In genomic region chr2:165077055-165077454, GRCm38 (mm10) we compare ENCODE assay signal across 20 mouse cellular contexts. TPM values are rescaled to one million over a fixed set of nuclear protein-coding genes. Genes with fewer than 3 reads are reported as not detected.
DNase-seq lines count a peak whose midpoint lies in the region; ATAC-seq and TF ChIP-seq lines count a peak whose summit lies in the region.
"Had no signal": no experiment of that assay in that cellular context is flagged by ENCODE, and none has a peak within 500 bp of the region (broad histone marks: within the 10 kb centered on the region; RNA-seq: fewer than 3 reads in every experiment).

No protein-coding gene starts in this region.

- H3K9me3 ChIP-seq in forebrain, embryonic 13.5 days (replicated peaks) = no peaks in the 10 kb centered on the region
- no peaks in the 10 kb centered on the region for H3K9me3 ChIP-seq in hindbrain, embryonic 16.5 days (ENCODE audit: control insufficient read depth, low read length)
- H3K9me3 ChIP-seq in midbrain, embryonic 16.5 days (replicated peaks; ENCODE audit: control insufficient read depth, low read length, poor library complexity, severe bottlenecking) = no peaks in the 10 kb centered on the region
- H3K9me3 ChIP-seq: embryonic facial prominence, embryonic 13.5 days had no signal

- peaks cover 55% of the 10 kb centered on the region for H3K27me3 ChIP-seq in forebrain, embryonic 13.5 days
- peaks cover 25% of the 10 kb centered on the region for H3K27me3 ChIP-seq in hindbrain, embryonic 16.5 days (replicated peaks; ENCODE audit: control insufficient read depth, insufficient read depth, low read length)
- H3K27me3 ChIP-seq in midbrain, embryonic 16.5 days (ENCODE audit: control insufficient read depth, insufficient read depth, low read depth, low read length) = peaks cover 3% of the 10 kb centered on the region

- WGBS in forebrain, embryonic 13.5 days = 2% methylated on average over 9 of the region's 9 CpGs
- 7% methylated on average over 9 of the region's 9 CpGs for WGBS in hindbrain, embryonic 16.5 days
- 6% methylated on average over 9 of the region's 9 CpGs for WGBS in midbrain, embryonic 16.5 days

- peak; percentile 76 for ATAC-seq in forebrain, embryonic 13.5 days
- peak; percentile 67 for ATAC-seq in hindbrain, embryonic 16.5 days
- ATAC-seq in midbrain, embryonic 16.5 days = no peak; the same call in 1 of the 2 replicates
- ATAC-seq: liver, postnatal 0 days had no signal

- no peaks in the 10 kb centered on the region for H3K36me3 ChIP-seq in forebrain, embryonic 13.5 days (ENCODE audit: poor library complexity, severe bottlenecking)
- H3K36me3 ChIP-seq in hindbrain, embryonic 16.5 days (ENCODE audit: control insufficient read depth, insufficient read depth, low read length) = no peaks in the 10 kb centered on the region
- H3K36me3 ChIP-seq in midbrain, embryonic 16.5 days (ENCODE audit: control insufficient read depth, insufficient read depth, low read length) = no peaks in the 10 kb centered on the region
- H3K36me3 ChIP-seq: embryonic facial prominence, embryonic 13.5 days had no signal

- no peak for TF ChIP-seq CTCF in brain, embryonic 14.5 days (IDR thresholded peaks at IDR 0.05; ENCODE audit: borderline replicate concordance, extremely low read depth, insufficient read depth, insufficient read length)

- peak overlapping the region; percentile 41 for H3K4me2 ChIP-seq in forebrain, embryonic 13.5 days
- 0 out of 2 replicates have a peak overlapping the region, but pooled peaks have one; percentile 2 for H3K4me2 ChIP-seq in hindbrain, embryonic 16.5 days (ENCODE audit: low read length)
- no peak overlapping the region for H3K4me2 ChIP-seq in midbrain, embryonic 16.5 days (ENCODE audit: low read length)
- H3K4me2 ChIP-seq: embryonic facial prominence, embryonic 13.5 days had no signal

- H3K27ac ChIP-seq in forebrain, embryonic 13.5 days = peak overlapping the region; percentile 63
- H3K27ac ChIP-seq in hindbrain, embryonic 16.5 days (ENCODE audit: low read depth, low read length) = no peak overlapping the region
- H3K27ac ChIP-seq in midbrain, embryonic 16.5 days (ENCODE audit: low read length) = no peak overlapping the region; the same call in 1 of the 2 replicates
- H3K27ac ChIP-seq: embryonic facial prominence, embryonic 13.5 days had no signal

- no peak overlapping the region for H3K4me3 ChIP-seq in forebrain, embryonic 13.5 days
- no peak overlapping the region for H3K4me3 ChIP-seq in hindbrain, embryonic 16.5 days (ENCODE audit: low read length)
- no peak overlapping the region for H3K4me3 ChIP-seq in midbrain, embryonic 16.5 days (ENCODE audit: low read depth, low read length)
- H3K4me3 ChIP-seq: embryonic facial prominence, embryonic 13.5 days had no signal

- TF ChIP-seq POLR2A in brain, embryonic 14.5 days (IDR thresholded peaks at IDR 0.05; ENCODE audit: borderline replicate concordance, extremely low read depth, insufficient read depth, insufficient read length, poor library complexity, severe bottlenecking) = no peak

- peaks cover 72% of the 10 kb centered on the region for H3K4me1 ChIP-seq in forebrain, embryonic 13.5 days
- peaks cover 38% of the 10 kb centered on the region for H3K4me1 ChIP-seq in hindbrain, embryonic 16.5 days (ENCODE audit: control insufficient read depth, insufficient read depth, low read depth, low read length)
- H3K4me1 ChIP-seq in midbrain, embryonic 16.5 days (ENCODE audit: control insufficient read depth, insufficient read depth, low read length) = peaks cover 28% of the 10 kb centered on the region
- H3K4me1 ChIP-seq: embryonic facial prominence, embryonic 13.5 days had no signal

- H3K9ac ChIP-seq in forebrain, embryonic 13.5 days = peak overlapping the region; percentile 23; the same call in 1 of the 2 replicates
- 0 out of 2 replicates have a peak overlapping the region, but pooled peaks have one; percentile 8 for H3K9ac ChIP-seq in hindbrain, embryonic 16.5 days (ENCODE audit: low read depth, low read length)
- H3K9ac ChIP-seq in midbrain, embryonic 16.5 days (ENCODE audit: low read depth, low read length) = 0 out of 2 replicates have a peak overlapping the region, but pooled peaks have one; percentile 23
- H3K9ac ChIP-seq: embryonic facial prominence, embryonic 13.5 days; liver, postnatal 0 days had no signal

- DNase-seq in brain, embryonic 14.5 days (ENCODE audit: low read depth) = peak; percentile 95
- no peak for DNase-seq in frontal cortex, postnatal 36 days (ENCODE audit: low spot score in 2 of 2)
- DNase-seq in frontal cortex, postnatal 14 days (ENCODE audit: low spot score in 2 of 2) = no peak
- no peak for DNase-seq in gastrocnemius, postnatal 4 days (ENCODE audit: low spot score in 2 of 2)
- DNase-seq in adipocyte (ENCODE audit: low spot score) = no peak
- DNase-seq: adrenal gland, postnatal 14 days; cerebellum, adult 18-20 months; heart, adult 11 months; heart, postnatal 10 days; kidney, adult 8-10 months; liver, postnatal 0 days; thymus, adult 18-20 months had no signal

RNA-seq across cellular contexts. Expression of gene 1700025C18Rik, which starts 13.5 kb away (rescaled TPM):
- polyA plus RNA-seq in brain, embryonic 14.5 days (2012; rRNA removed) = not detected in 2 replicates
- polyA plus RNA-seq in forebrain, embryonic 13.5 days (2015; fragmentation: Nextera tagmentation; extraction: Ambion mirVana) = not detected in 2 replicates
- not detected in 2 replicates for polyA plus RNA-seq in hindbrain, embryonic 16.5 days (2015; fragmentation: Nextera tagmentation; extraction: Ambion mirVana)
- not detected in 2 replicates for polyA plus RNA-seq in midbrain, embryonic 16.5 days (2015; fragmentation: Nextera tagmentation; extraction: Ambion mirVana)
- total RNA-seq in gastrocnemius, postnatal 4 days (2021) = not detected
- total RNA-seq: adrenal gland, postnatal 14 days; heart, postnatal 10 days; layer of hippocampus, adult 8-10 months; left cerebral cortex, postnatal 36 days; megakaryocyte progenitor cell, adult 5-6 weeks had no signal
- polyA plus RNA-seq: embryonic facial prominence, embryonic 13.5 days; frontal cortex, adult 2 months; liver, postnatal 0 days had no signal

RNA-seq across cellular contexts. Expression of gene Cd40, which starts 21.6 kb away (rescaled TPM):
- 8.4 and 8.7 TPM in 2 replicates for polyA plus RNA-seq in brain, embryonic 14.5 days (2012; rRNA removed)
- polyA plus RNA-seq in forebrain, embryonic 13.5 days (2015; fragmentation: Nextera tagmentation; extraction: Ambion mirVana) = 5.4 and 6.6 TPM in 2 replicates
- polyA plus RNA-seq in hindbrain, embryonic 16.5 days (2015; fragmentation: Nextera tagmentation; extraction: Ambion mirVana) = 6.1 and 7.9 TPM in 2 replicates
- 6.0 TPM in 2 replicates for polyA plus RNA-seq in midbrain, embryonic 16.5 days (2015; fragmentation: Nextera tagmentation; extraction: Ambion mirVana)
- total RNA-seq in gastrocnemius, postnatal 4 days (2021) = 1 to 10 TPM; 1.8 to 2.3 TPM

RNA-seq across cellular contexts. Expression of gene Ncoa5, which starts 42.4 kb away (rescaled TPM):
- 128 and 143 TPM in 2 replicates for polyA plus RNA-seq in brain, embryonic 14.5 days (2012; rRNA removed)
- polyA plus RNA-seq in forebrain, embryonic 13.5 days (2015; fragmentation: Nextera tagmentation; extraction: Ambion mirVana) = 131 and 134 TPM in 2 replicates
- polyA plus RNA-seq in hindbrain, embryonic 16.5 days (2015; fragmentation: Nextera tagmentation; extraction: Ambion mirVana) = 83.8 and 90.0 TPM in 2 replicates
- polyA plus RNA-seq in midbrain, embryonic 16.5 days (2015; fragmentation: Nextera tagmentation; extraction: Ambion mirVana) = 105 and 129 TPM in 2 replicates
- 10 to 100 TPM; 31.4 to 34.4 TPM for total RNA-seq in gastrocnemius, postnatal 4 days (2021)
